Mouse (Mus musculus) limb, embryonic 11.5 days (tissue): ENCODE measurements around the gene Pgm2. TPM values are rescaled to one million over a fixed set of nuclear protein-coding genes. Genes with fewer than 3 reads are reported as not detected.

ENCODE experiments used
- ATAC-seq: fragments of 200-750 bp; cut with Nextera tagmentation; 2 replicates; pipeline ENCODE4 v1.8.0; 2017; ENCODE audit warnings: low read depth; ENCODE audit not compliant: insufficient number of reproducible peaks, low FRiP score, low TSS enrichment
- DNase-seq: peaks from one replicate; pipeline ENCODE4 v3.0.0-alpha.2; 2015; ENCODE audit warnings: low spot score
- H3K27ac ChIP-seq: fragments of 300-500 bp; sonication (generic); replicated peaks from 2 replicates; pipeline ENCODE4 v1.5.1; 2014; ENCODE audit warnings: low read depth, mild to moderate bottlenecking, low read length
- H3K27me3 ChIP-seq: fragments of 300-500 bp; sonication (generic); 2 replicates; pipeline ENCODE4 v1.6.1; 2014; ENCODE audit warnings: mild to moderate bottlenecking, low read length, mixed read lengths; ENCODE audit not compliant: control insufficient read depth, insufficient read depth
- H3K36me3 ChIP-seq: fragments of 300-500 bp; sonication (generic); 2 replicates; pipeline ENCODE4 v1.6.1; 2014; ENCODE audit warnings: mild to moderate bottlenecking, low read length, moderate library complexity, mixed read lengths; ENCODE audit not compliant: control insufficient read depth, insufficient read depth
- H3K4me1 ChIP-seq: fragments of 300-500 bp; sonication (generic); 2 replicates; pipeline ENCODE4 v1.6.1; 2014; ENCODE audit warnings: low read length, mixed read lengths; ENCODE audit not compliant: control insufficient read depth, insufficient read depth
- H3K4me2 ChIP-seq: fragments of 300-500 bp; sonication (generic); 2 replicates; pipeline ENCODE4 v1.6.1; 2014; ENCODE audit warnings: low read depth, mild to moderate bottlenecking, moderate library complexity; ENCODE audit not compliant: severe bottlenecking
- H3K4me3 ChIP-seq: fragments of 300-500 bp; sonication (generic); 2 replicates; pipeline ENCODE4 v1.5.1; 2014; ENCODE audit warnings: low read depth, low read length
- H3K9ac ChIP-seq: fragments of 300-500 bp; sonication (generic); 2 replicates; pipeline ENCODE4 v1.6.1; 2014; ENCODE audit warnings: mild to moderate bottlenecking, low read length
- H3K9me3 ChIP-seq: fragments of 300-500 bp; sonication (generic); 2 replicates; pipeline ENCODE4 v1.6.1; 2016; ENCODE audit warnings: low read length; ENCODE audit not compliant: control insufficient read depth
- WGBS: fragments of 180-500 bp; shearing (Covaris S2); extraction: QIAGEN DNeasy Blood & Tissue Kit; methylation state at CpG from one replicate; pipeline ENCODE4 v1.1.7; 2014; 5-methylcytosine and 5-hydroxymethylcytosine counted together
- polyA plus RNA-seq: library from polyadenylated mRNA; unstranded; fragments of >200 nt; fragmentation: Nextera tagmentation; extraction: Ambion mirVana; gene quantifications from 2 replicates; pipeline ENCODE4 v1.2.1, GENCODE M21; 2014

Pgm2 gene
- polyA plus RNA-seq, 1 experiment from 2014 or later = 27.2 TPM

DNA sequence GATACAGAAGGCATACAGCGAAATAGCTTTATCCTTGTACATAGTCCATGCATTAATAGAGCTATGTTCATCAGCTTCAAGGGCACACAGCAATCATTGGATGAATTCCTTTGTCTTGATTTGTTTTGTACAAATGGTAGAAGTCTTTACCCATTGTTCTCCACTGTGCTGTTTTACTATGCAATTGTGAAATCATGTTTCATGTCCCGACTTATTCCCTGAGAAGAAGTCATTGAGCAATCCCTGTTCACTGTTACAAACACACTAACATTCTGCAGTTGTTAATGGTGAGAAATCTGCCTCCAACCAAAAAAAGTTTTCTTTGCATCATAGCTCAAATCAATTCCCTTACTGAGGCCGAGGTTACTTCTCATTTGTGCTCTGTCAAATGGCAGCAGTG, 47.5 kb downstream of the Pgm2 start:
- DNase-seq = no peak
- no peaks in the 10 kb centered on the region for H3K9me3 ChIP-seq
- H3K36me3 ChIP-seq = no peaks in the 10 kb centered on the region
- H3K4me2 ChIP-seq = no peak overlapping the region
- H3K4me3 ChIP-seq = no peak overlapping the region
- WGBS = 81% methylated on average over 3 of the region's 3 CpGs
- H3K27ac ChIP-seq = no peak overlapping the region
- no peaks in the 10 kb centered on the region for H3K4me1 ChIP-seq
- no peaks in the 10 kb centered on the region for H3K27me3 ChIP-seq
- ATAC-seq = no peak
- H3K9ac ChIP-seq = no peak overlapping the region

DNA sequence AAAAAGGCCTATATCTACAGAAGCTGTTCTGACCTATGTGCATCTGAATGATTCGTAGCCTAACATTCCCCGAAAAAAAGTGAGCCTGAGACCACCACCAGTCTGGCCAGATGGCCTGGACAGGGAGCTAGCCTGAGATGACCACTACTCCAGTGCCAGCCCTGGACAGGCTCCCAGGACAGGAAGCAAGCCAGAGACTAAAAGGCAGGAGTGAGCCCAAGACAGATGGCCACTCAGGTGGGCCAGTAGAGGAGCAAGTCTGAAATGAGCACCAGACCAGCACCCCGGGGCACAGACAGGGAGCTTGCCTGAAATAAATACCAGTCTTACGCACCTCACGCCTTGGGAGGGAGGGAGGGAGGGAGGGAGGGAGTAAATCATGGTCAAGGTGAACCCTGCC, 51.6 kb downstream of the Pgm2 start:
- H3K36me3 ChIP-seq = no peaks in the 10 kb centered on the region
- no peaks in the 10 kb centered on the region for H3K4me1 ChIP-seq
- H3K9ac ChIP-seq = no peak overlapping the region
- H3K27ac ChIP-seq = no peak overlapping the region
- H3K4me3 ChIP-seq = no peak overlapping the region
- 67% methylated on average over 5 of the region's 5 CpGs for WGBS
- H3K27me3 ChIP-seq = no peaks in the 10 kb centered on the region
- no peak overlapping the region for H3K4me2 ChIP-seq
- no peak for DNase-seq
- no peaks in the 10 kb centered on the region for H3K9me3 ChIP-seq
- ATAC-seq = no peak

DNA sequence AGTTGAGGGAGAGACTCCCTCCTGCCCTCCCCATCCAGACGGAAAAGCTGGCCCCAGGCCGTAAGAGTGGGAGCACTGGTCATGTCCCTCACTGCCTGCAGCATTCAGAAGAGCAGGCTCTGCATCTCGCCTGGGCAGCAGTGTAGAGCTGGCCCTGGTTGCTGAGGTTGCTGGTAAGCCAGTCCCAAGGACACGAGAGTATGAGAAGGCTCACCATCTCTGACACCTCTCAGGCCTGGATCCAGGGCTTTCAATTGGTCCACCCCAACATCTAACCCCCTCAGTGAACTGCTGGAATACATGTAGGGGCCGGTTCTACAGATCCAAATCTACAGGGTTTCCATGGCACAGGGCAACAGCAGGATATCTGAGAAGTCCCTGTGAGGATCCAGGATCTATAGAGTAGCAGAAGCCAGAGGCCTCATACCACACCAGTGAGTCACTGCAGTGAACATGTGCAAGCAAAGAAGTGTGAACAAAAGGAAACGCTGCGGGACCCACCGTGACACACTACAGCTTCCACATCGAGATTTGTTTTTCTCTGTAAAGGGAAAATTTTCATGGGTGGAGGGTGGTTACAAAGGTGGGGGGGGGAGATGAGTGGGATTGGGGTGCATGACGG, 53.7 kb downstream of the Pgm2 start:
- WGBS = 83% methylated on average over 10 of the region's 10 CpGs
- H3K27ac ChIP-seq = no peak overlapping the region
- H3K27me3 ChIP-seq = no peaks in the 10 kb centered on the region
- no peaks in the 10 kb centered on the region for H3K4me1 ChIP-seq
- DNase-seq (no peak), ATAC-seq (no peak)
- no peak overlapping the region for H3K4me3 ChIP-seq
- no peaks in the 10 kb centered on the region for H3K9me3 ChIP-seq
- no peak overlapping the region for H3K9ac ChIP-seq
- no peaks in the 10 kb centered on the region for H3K36me3 ChIP-seq
- no peak overlapping the region for H3K4me2 ChIP-seq

GRCm38 (mm10) chr5:64149184-64150127, 56.7 kb downstream of the Pgm2 start:
- Histone ChIP-seq H3K27ac (no peak overlapping the region), H3K4me3 (no peak overlapping the region), H3K36me3 (no peaks in the 10 kb centered on the region), H3K4me1 (no peaks in the 10 kb centered on the region), H3K27me3 (no peaks in the 10 kb centered on the region), H3K9ac (no peak overlapping the region), H3K9me3 (no peaks in the 10 kb centered on the region), H3K4me2 (no peak overlapping the region)
- peak; percentile 60; the same call in 1 of the 2 replicates for ATAC-seq
- WGBS = 33% methylated on average over 17 of the region's 17 CpGs
- DNase-seq = no peak

- peaks cover 3% of the 10 kb centered on the region; the same call in 1 of the 2 replicates for H3K27me3 ChIP-seq
- no peak for ATAC-seq
- no peak overlapping the region for H3K4me2 ChIP-seq
- no peak overlapping the region for H3K9ac ChIP-seq
- whole genome bisulfite sequencing = 91% methylated on average over 1 of the region's 1 CpGs
- H3K27ac ChIP-seq = no peak overlapping the region
- DNase-seq = no peak
- no peaks in the 10 kb centered on the region for H3K4me1 ChIP-seq
- H3K9me3 ChIP-seq = no peaks in the 10 kb centered on the region
- H3K4me3 ChIP-seq = no peak overlapping the region
- no peaks in the 10 kb centered on the region for H3K36me3 ChIP-seq
Observed at GRCm38 (mm10) chr5:64153319-64153718, 60.6 kb downstream of the Pgm2 start.

GRCm38 (mm10) chr5:64155861-64156550, 63.3 kb downstream of the Pgm2 start, which contains the start of gene Tbc1d1:
Gene Tbc1d1 (plus strand): TSS chr5:64156305.
- WGBS = 37% methylated on average over 11 of the region's 11 CpGs
- Histone ChIP-seq H3K4me1 (no peaks in the 10 kb centered on the region), H3K36me3 (no peaks in the 10 kb centered on the region), H3K4me3 (no peak within 1 kb of the TSS), H3K4me2 (no peak within 1 kb of the TSS; the same call in 1 of the 2 replicates), H3K27me3 (peaks cover 23% of the 10 kb centered on the region), H3K9me3 (no peaks in the 10 kb centered on the region), H3K9ac (no peak within 1 kb of the TSS), H3K27ac (no peak within 1 kb of the TSS)
- no peak for ATAC-seq
- peak; percentile 37 for DNase-seq

DNA sequence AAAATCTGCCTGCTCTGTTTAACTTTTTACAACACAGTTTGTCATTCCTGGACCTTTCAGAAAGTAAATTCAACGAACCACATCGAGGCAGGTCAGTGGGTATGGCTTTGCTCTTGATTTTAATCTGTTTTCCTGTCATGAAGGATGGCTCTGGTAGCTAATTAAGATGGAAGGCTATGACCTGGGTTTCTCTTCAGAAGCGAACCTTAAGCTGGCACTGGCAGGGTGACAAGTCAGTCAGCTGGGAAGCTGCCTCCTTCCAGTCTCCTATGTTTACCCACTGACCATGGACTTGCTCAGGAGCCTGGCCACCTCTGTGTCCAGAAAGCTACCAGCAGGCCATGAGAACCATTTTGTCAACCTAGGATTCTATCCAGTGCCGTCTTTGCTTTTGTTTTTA, 63.8 kb downstream of the Pgm2 start:
- Histone ChIP-seq H3K27me3 (peaks cover 28% of the 10 kb centered on the region), H3K27ac (no peak overlapping the region), H3K36me3 (no peaks in the 10 kb centered on the region), H3K9me3 (no peaks in the 10 kb centered on the region), H3K4me3 (no peak overlapping the region), H3K4me1 (no peaks in the 10 kb centered on the region), H3K9ac (no peak overlapping the region), H3K4me2 (no peak overlapping the region; the same call in 1 of the 2 replicates)
- no peak for DNase-seq
- no peak for ATAC-seq
- 40% methylated on average over 4 of the region's 4 CpGs for WGBS

- H3K27me3 ChIP-seq = peaks cover 28% of the 10 kb centered on the region
- no peaks in the 10 kb centered on the region for H3K9me3 ChIP-seq
- no peaks in the 10 kb centered on the region for H3K4me1 ChIP-seq
- DNase-seq (no peak), ATAC-seq (no peak)
- no peak overlapping the region for H3K4me3 ChIP-seq
- H3K36me3 ChIP-seq = no peaks in the 10 kb centered on the region
- 48% methylated on average over 1 of the region's 1 CpGs for WGBS
- H3K9ac ChIP-seq = no peak overlapping the region
- H3K27ac ChIP-seq = no peak overlapping the region
- no peak overlapping the region for H3K4me2 ChIP-seq
Observed at GRCm38 (mm10) chr5:64157926-64158325, 65.2 kb downstream of the Pgm2 start.
